Comparison of ENCODE assay signal across 9 mouse cellular contexts in the genomic region with DNA sequence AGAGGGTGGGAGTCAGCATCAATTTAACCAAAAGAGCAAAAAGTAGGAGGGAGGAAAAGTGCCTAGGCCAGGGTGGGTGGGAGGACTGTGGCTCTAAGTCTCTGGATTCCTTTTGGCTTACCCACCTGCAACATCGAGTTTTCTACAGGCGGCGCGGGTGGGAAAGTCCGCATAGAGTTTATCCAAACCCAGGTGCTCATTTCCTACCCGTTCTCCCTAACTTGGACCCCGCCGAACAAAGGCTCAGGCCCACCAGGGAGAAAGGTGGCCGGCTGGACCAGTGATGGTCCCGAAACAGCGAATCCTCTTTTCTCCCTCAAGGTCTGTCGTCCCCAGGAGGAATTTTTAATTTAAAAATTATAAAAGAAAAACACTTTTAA. TPM values are rescaled to one million over a fixed set of nuclear protein-coding genes. Genes with fewer than 3 reads are reported as not detected.
DNase-seq lines count a peak whose midpoint lies in the region; ATAC-seq and TF ChIP-seq lines count a peak whose summit lies in the region.
"Had no signal": no experiment of that assay in that cellular context is flagged by ENCODE, and none has a peak within 500 bp of the region (broad histone marks: within the 10 kb centered on the region; RNA-seq: fewer than 3 reads in every experiment).

No protein-coding gene starts in this region.

- H3K9ac ChIP-seq in ES-Bruce4 (ENCODE audit: low read depth, poor library complexity, severe bottlenecking): peak overlapping the region; percentile 12; the same call in 1 of the 2 replicates
- peak overlapping the region; percentile 58; the same call in 1 of the 2 replicates for H3K9ac ChIP-seq in heart, embryonic 13.5 days
- H3K9ac ChIP-seq in limb, embryonic 15.5 days: no peak overlapping the region

- ATAC-seq in heart, embryonic 13.5 days (ENCODE audit: extremely low read depth, insufficient number of reproducible peaks, low FRiP score, low TSS enrichment): no peak
- ATAC-seq in limb, embryonic 15.5 days (ENCODE audit: insufficient number of reproducible peaks, low FRiP score, low TSS enrichment, low read depth): no peak

- DNase-seq in gastrocnemius, adult 2 months: no peak
- DNase-seq in gastrocnemius, postnatal 4 days (ENCODE audit: low spot score in 2 of 2): no peak
- DNase-seq in testis, postnatal 14 days (ENCODE audit: low spot score): peak; percentile 28
- no peak for DNase-seq in gastrocnemius, postnatal 10 days
- DNase-seq in spleen, postnatal 14 days (ENCODE audit: low spot score in 2 of 2): no peak

- no peaks in the 10 kb centered on the region for H3K9me3 ChIP-seq in ES-Bruce4 (replicated peaks; ENCODE audit: control insufficient read depth, insufficient read depth, low read length, poor library complexity, severe bottlenecking)
- H3K9me3 ChIP-seq in heart, embryonic 13.5 days: no peaks in the 10 kb centered on the region
- no peaks in the 10 kb centered on the region for H3K9me3 ChIP-seq in limb, embryonic 15.5 days

- peaks cover 22% of the 10 kb centered on the region for H3K27me3 ChIP-seq in ES-Bruce4 (ENCODE audit: control insufficient read depth, insufficient read depth, low read length, poor library complexity, severe bottlenecking)
- peaks cover 93% of the 10 kb centered on the region for H3K27me3 ChIP-seq in heart, embryonic 13.5 days (replicated peaks)
- peaks cover 82% of the 10 kb centered on the region for H3K27me3 ChIP-seq in limb, embryonic 15.5 days

- peak overlapping the region; percentile 71 for H3K4me2 ChIP-seq in heart, embryonic 13.5 days
- peak overlapping the region; percentile 83 for H3K4me2 ChIP-seq in limb, embryonic 15.5 days

- H3K36me3 ChIP-seq in ES-Bruce4 (ENCODE audit: control insufficient read depth, insufficient read depth, low read length, poor library complexity, severe bottlenecking): no peaks in the 10 kb centered on the region
- H3K36me3 ChIP-seq in heart, embryonic 13.5 days: no peaks in the 10 kb centered on the region
- H3K36me3 ChIP-seq in limb, embryonic 15.5 days: no peaks in the 10 kb centered on the region
- H3K36me3 ChIP-seq: G1E had no signal

- no peaks in the 10 kb centered on the region for H3K4me1 ChIP-seq in ES-Bruce4 (ENCODE audit: control insufficient read depth, insufficient read depth, low read length)
- H3K4me1 ChIP-seq in heart, embryonic 13.5 days: peaks cover 47% of the 10 kb centered on the region
- peaks cover 46% of the 10 kb centered on the region for H3K4me1 ChIP-seq in limb, embryonic 15.5 days

- peak overlapping the region; percentile 71 for H3K4me3 ChIP-seq in gastrocnemius, adult 2 months
- peak overlapping the region; percentile 42 for H3K4me3 ChIP-seq in ES-Bruce4 (ENCODE audit: low read depth, low read length)
- H3K4me3 ChIP-seq in heart, embryonic 13.5 days: peak overlapping the region; percentile 53
- H3K4me3 ChIP-seq in limb, embryonic 15.5 days: peak overlapping the region; percentile 46

- no peak for TF ChIP-seq CTCF in gastrocnemius, adult 2 months (IDR thresholded peaks at IDR 0.05)
- TF ChIP-seq CTCF in ES-Bruce4 (IDR thresholded peaks at IDR 0.05; ENCODE audit: low read depth, low read length): no peak

- 2% methylated on average over 12 of the region's 12 CpGs for WGBS in heart, embryonic 13.5 days
- WGBS in limb, embryonic 15.5 days: under 1% methylated on average over 12 of the region's 12 CpGs

- TF ChIP-seq POLR2A in ES-Bruce4 (IDR thresholded peaks at IDR 0.05; ENCODE audit: insufficient read depth, low read length): no peak

- no peak overlapping the region for H3K27ac ChIP-seq in gastrocnemius, adult 2 months
- no peak overlapping the region for H3K27ac ChIP-seq in ES-Bruce4 (ENCODE audit: insufficient read depth, low read length)
- H3K27ac ChIP-seq in heart, embryonic 13.5 days (replicated peaks): no peak overlapping the region
- H3K27ac ChIP-seq in limb, embryonic 15.5 days: no peak overlapping the region

- intact Hi-C loops in gastrocnemius, adult 2 months (cut with DNase I): no loop called here

- no peak for TF ChIP-seq EP300 in ES-Bruce4 (IDR thresholded peaks at IDR 0.05; ENCODE audit: insufficient read depth, low read depth, low read length)

RNA-seq across cellular contexts. Expression of a gene that starts 1.9 kb away (rescaled TPM):
- total RNA-seq in gastrocnemius, adult 2 months (2021): not detected
- total RNA-seq in gastrocnemius, postnatal 4 days (2021): not detected
- 0.44 TPM in 1 of 2 replicates, not detected in the other for polyA plus RNA-seq in ES-Bruce4 (2011; ENCODE audit: insufficient read depth, insufficient read length, low read depth, missing spikeins)
- polyA plus RNA-seq in heart, embryonic 13.5 days (2015; fragmentation: Nextera tagmentation; extraction: Ambion mirVana): 0.17 and 0.74 TPM in 2 replicates
- polyA plus RNA-seq in limb, embryonic 15.5 days (2015; fragmentation: Nextera tagmentation; extraction: Ambion mirVana): 0.19 and 0.45 TPM in 2 replicates
- not detected for total RNA-seq in gastrocnemius, postnatal 10 days (2021)
- total RNA-seq: G1E had no signal

RNA-seq across cellular contexts. Expression of a gene that starts 28.3 kb away (rescaled TPM):
- total RNA-seq in gastrocnemius, adult 2 months (2021): 100 to 1,000 TPM; 217 to 370 TPM
- 100 to 1,000 TPM; 212 to 213 TPM for total RNA-seq in gastrocnemius, postnatal 4 days (2021)
- polyA plus RNA-seq in ES-Bruce4 (2011; ENCODE audit: insufficient read depth, insufficient read length, low read depth, missing spikeins): 83.0 and 86.6 TPM in 2 replicates
- polyA plus RNA-seq in heart, embryonic 13.5 days (2015; fragmentation: Nextera tagmentation; extraction: Ambion mirVana): 286 and 325 TPM in 2 replicates
- 188 and 191 TPM in 2 replicates for polyA plus RNA-seq in limb, embryonic 15.5 days (2015; fragmentation: Nextera tagmentation; extraction: Ambion mirVana)
- total RNA-seq in gastrocnemius, postnatal 10 days (2021): 100 to 1,000 TPM; 216 to 261 TPM
